Mouse (Mus musculus): Measurements from ENCODE around the gene Il6ra.

- TF ChIP-seq EP300 (IDR thresholded peaks at IDR 0.05; ENCODE audit: low read depth): no peak
- TF ChIP-seq CTCF (IDR thresholded peaks at IDR 0.05; ENCODE audit: low read depth): no peak
These were observed 32.8 kb downstream of the Il6ra start for GRCm38 (mm10) chr3:89880036-89880851.
